Mouse (Mus musculus): ENCODE measurements around the gene Gstt1. TPM values are rescaled to one million over a fixed set of nuclear protein-coding genes. Genes with fewer than 3 reads are reported as not detected.

Gstt1 gene
- total RNA-seq, 2 experiments from 2014 or later: 7.0 to 9.1 TPM

DNA sequence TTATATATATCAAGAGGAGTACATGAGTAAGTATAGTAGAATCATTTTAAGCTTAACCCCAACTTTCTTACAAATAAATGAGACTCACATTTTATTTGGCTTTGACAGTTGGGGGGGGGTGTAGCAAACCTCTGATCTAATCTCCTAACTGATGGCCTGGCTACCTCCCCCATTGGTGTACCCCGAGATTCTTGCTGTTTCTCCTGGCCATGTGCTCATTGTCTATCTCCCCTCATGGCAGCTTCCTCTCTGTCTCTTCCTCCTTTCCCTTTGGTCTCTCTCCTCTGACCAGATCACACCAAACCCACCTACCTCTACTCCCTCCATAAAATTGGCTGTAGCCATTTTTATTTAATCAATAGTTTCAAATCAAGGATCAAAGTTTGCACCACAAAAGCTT, 25.4 kb upstream of the Gstt1 start:
- DNase-seq: no peak
- intact Hi-C loops (cut with DNase I): no loop called here

- no peak for DNase-seq
- intact Hi-C loops (cut with DNase I): no loop called here
These were observed 24.1 kb upstream of the Gstt1 start, which contains the start of gene Gstt4 for GRCm38 (mm10) chr10:75822443-75822842. TSS of gene Gstt4 (minus strand) at chr10:75822543.

DNA sequence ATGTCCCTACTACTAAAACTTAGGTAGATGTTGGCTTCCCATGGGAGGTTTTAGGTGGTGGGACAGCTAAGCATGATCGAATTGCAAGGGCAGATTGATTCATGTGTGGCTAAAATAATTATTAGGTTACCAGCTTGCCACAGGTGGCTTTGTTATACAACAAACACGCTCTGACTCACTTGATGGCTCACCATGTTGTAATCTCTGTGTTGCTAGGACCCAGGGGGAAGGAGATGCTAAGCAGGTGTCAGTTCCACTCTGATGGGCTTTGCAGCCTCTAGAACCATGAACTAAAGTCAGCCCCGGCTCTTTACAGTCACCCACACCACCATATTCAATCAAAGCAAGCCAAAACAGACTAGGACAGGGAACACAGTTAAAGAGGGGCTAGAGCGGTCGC, 21.5 kb upstream of the Gstt1 start:
- intact Hi-C loops (cut with DNase I): no loop called here

GRCm38 (mm10) chr10:75818641-75819040, 20.3 kb upstream of the Gstt1 start:
- DNase-seq: no peak
- intact Hi-C loops (cut with DNase I): no loop called here

More for the DNA sequence above, 21.5 kb upstream of the Gstt1 start:
- DNase-seq: no peak

- no peak for DNase-seq
- intact Hi-C loops (cut with DNase I): no loop called here
These were observed 5.8 kb upstream of the Gstt1 start for GRCm38 (mm10) chr10:75804217-75804616.

DNA sequence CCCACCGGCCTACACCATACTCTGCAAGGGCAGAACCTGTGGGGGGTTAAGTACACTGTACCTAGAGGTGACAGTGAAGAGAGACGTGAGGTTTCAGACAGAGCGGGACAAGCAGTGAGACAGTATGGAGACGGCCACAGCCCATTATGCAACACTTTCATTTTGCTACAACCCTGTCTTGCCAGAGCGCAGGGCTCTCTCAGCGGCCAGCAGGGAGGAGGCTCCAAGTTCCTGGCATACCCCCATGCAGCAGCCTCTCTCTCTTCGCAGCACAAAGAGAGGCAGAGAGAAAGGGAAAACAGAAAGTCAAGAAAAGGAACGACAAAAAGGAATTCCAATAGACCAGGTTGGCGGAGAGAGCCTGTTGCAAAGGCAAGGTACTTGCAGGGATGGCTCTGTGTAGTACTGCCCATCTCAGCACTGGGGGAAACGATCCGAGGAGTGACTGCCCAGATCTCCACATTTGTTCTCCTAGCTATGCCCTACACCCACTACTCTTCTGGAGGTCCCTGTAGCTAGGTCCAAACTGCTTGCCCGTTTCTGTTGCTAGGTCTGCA, 687 bp downstream of the Gstt1 start:
- intact Hi-C loops (cut with DNase I): no loop called here

DNA sequence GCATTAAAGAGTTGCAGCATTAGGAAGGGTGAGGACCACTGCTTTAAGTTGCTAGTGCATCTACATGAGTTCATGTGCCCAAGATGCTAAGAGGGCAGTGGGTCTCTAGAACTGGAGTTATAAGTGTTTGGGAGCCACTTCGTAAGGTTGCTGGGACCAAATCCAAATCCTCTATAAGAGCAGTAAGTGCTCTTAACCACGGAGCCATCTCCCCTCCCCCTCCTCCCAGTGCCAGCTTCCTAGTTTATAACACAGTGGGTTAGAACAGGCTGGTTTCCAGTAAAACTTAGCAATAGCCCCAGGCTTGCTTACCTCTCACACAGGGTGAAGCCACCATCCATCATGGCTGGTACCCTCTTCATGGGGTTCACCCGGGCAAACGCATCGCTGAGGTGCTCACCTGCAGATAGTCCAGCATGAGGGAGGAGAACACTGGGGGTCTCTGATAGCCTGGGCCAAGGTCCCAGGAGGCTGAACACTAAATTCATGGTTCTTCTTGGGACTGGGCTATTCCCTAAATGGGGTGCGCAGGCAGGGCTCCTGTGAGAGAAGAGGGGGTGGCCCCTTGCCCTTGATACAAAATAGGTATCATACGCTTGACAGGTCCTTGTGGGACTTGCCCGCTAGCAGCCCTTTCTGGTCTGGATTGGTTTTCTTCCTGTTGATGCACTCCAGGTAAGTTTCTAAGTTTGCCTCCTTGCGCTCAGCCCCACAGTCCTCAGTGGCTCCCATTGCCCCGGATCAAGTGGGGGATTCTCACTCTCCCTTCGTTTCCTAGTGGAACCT, 1.5 kb downstream of the Gstt1 start:
- DNase-seq: no peak
- intact Hi-C loops (cut with DNase I): no loop called here

More for the DNA sequence above, 687 bp downstream of the Gstt1 start:
- peak; percentile 59 to 60 for DNase-seq

GRCm38 (mm10) chr10:75794880-75795279, 3.5 kb downstream of the Gstt1 start:
- DNase-seq: no peak
- intact Hi-C loops (cut with DNase I): no loop called here

DNA sequence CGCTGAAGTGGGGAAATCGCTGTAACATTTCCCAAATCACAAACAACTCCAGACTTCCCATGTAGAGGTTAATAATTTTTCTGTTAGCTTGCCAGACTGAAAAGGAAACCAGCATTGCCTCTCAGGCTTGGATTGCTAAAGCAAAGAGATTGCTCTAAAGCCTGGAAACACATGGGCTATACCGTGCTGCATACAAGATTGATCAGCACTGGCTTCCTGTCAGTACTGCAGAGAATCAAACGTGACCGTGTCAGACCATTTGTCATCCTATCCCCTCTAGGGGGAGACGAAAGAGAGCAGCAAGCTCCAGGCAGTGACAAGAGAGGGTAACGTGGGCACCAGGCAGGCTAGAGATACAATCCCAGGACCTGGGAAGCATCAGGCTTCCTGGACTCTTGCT, 7.6 kb downstream of the Gstt1 start:
- intact Hi-C loops (cut with DNase I): no loop called here
- DNase-seq: no peak

- intact Hi-C loops (cut with DNase I): no loop called here
- no peak for DNase-seq
These were observed 8.5 kb downstream of the Gstt1 start for GRCm38 (mm10) chr10:75789841-75790240.

DNA sequence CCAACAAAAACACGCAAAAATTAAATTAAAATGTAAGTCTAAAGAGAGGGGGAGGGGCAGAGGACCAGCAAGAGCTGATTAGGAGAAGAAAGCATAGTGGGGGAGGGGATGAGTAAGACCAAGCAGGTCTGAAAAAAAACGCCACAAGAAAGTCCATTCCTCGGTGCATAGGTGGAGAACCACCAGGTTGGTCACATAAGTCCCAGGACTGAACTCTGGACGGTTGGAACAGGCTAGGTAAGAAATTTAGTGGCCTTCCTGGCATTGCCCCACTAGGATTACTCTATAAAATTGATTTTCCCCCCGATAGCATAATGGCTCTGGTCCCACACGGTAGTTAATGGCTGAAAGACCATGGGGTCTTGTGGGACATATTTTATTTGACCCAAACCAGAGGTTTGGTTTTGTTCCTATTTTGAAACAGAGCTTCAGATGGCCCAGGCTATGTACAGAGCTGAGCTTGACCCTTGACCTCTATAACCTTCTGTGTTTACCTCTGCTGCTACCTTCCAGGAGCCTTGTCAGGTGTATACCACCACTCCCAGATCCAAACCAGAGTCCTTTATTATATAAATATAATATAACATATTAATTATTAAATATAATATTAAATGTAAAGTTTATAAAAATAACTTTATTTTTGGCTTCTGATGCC, 9.2 kb downstream of the Gstt1 start:
- DNase-seq: no peak
- intact Hi-C loops (cut with DNase I): no loop called here

DNA sequence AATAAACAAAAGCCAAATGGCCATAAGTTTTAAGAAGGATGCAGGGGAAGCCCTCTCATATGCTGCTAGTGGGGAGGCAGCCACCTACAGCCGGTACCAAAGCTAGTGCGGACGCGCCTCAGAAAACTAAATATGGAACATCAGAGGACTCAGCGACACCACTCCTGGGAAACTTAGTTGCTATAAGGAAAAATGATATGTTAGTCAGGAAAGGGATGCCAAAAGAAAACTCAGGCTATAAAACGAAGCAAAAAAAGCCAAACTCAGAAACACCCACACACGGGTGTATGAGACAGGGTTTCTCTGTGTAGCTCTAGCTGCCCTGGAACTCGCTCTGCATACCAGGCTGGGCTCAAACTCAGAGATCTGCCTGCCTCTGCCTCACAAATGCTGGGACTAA, 10.1 kb downstream of the Gstt1 start:
- DNase-seq: no peak
- intact Hi-C loops (cut with DNase I): no loop called here

GRCm38 (mm10) chr10:75785442-75785841, 12.9 kb downstream of the Gstt1 start:
- no peak for DNase-seq
- intact Hi-C loops (cut with DNase I): no loop called here

GRCm38 (mm10) chr10:75780769-75781578, 17.4 kb downstream of the Gstt1 start, which contains the start of the genes Gm20441 and Gstt3:
TSS of gene Gm20441 (minus strand) at chr10:75780954.
TSS of gene Gstt3 (minus strand) at chr10:75781414.
- intact Hi-C loops (cut with DNase I): no loop called here
- DNase-seq: peak; percentile 62 to 63

DNA sequence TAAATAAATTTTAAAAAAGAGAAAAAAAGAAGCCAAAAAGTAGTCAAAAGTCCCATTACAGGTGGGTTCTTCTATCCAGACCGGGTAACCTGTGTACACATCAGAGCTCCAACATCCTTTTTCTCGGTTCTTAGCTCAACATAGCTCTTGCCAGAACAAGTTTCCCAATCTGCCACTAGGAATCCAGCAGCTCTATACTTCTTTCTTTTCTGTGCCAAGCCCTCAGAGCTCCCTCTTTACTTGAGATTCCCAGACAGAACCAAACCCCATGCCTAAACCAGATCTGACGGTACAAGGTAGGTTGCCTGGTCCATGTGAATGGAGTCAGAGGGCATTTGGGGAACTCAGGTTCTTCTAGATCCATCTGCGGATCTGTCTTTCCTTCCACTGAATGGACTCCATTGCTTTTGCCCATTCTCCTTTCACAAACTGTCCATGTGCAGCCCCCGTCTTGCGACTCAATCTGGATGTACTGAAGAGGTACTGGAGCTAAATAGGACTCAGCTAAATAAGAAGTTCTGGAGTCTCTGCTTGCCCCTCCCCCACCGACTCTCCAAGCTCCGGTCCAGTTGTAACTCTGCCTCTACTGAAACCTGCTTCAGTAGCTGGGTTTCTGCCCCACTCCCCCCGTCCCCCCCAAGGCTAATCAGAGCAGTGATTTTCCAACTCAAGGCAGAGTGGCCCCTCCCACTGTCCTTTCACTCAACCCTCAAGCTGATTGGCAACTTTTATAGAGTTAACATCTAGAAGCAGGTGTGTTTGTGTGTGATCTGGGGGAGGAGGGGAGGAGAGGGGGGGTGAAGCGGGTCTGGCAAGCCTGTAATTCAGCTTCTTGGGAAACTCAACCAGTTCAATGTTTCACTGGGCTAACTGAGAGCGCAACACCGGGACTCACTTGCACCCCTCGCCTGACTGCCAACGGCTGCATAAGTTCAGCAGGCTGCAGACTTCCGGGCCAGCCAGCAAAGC, 18.9 kb downstream of the Gstt1 start:
- intact Hi-C loops (cut with DNase I): no loop called here

DNA sequence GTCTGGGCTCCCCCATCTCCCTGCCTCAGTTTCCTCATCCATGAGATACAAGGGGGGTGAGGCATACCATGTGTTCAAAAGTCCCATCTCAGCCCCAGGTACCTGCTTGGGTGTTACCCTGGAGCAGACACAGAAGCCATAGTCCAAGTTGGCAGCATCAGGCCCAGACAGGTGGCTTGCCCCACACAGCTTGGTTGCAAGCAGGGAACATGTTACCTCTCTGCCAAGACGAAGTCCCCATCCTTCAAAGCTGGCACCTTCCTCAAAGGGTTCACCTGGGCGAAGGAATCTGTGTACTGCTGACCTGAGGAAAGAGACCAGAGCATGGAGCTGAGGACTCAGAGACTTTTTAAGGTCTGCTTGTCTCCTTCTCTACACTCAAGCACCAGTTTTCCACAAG, 20.5 kb downstream of the Gstt1 start:
- intact Hi-C loops (cut with DNase I): no loop called here
- DNase-seq: no peak

More for the DNA sequence above, 18.9 kb downstream of the Gstt1 start:
- DNase-seq: no peak

DNA sequence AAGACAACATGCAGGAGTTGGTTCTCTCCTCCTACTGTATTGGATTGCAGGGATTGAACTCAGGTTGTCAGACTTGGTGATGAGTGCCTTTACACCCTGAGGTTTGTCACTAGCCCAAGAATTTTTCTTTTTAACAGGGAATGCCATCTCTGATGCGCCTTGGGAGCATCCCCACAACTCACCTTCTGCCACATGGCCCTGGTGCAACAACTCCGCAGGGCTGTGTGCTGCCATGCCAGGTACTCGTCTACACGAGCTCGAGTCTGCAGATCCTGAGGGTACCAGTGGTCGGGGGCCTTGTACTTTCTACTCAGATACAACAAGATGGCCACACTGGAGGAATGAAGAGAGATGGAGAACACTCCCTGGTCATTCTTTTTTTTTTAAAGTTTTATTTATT, 21.8 kb downstream of the Gstt1 start:
- DNase-seq: no peak
- intact Hi-C loops (cut with DNase I): no loop called here

- DNase-seq: no peak
- intact Hi-C loops (cut with DNase I): loop anchor here (5.0 kb wide), 1 partner anchor 58 kb away; no protein-coding TSS in a partner anchor
These were observed 23.8 kb downstream of the Gstt1 start for GRCm38 (mm10) chr10:75774587-75774986.

GRCm38 (mm10) chr10:75774102-75774501, 24.3 kb downstream of the Gstt1 start:
- intact Hi-C loops (cut with DNase I): loop anchor here (5.0 kb wide), 1 partner anchor 58 kb away; no protein-coding TSS in a partner anchor
- DNase-seq: no peak

Measured in heart, postnatal 14 days (tissue).